Mouse (Mus musculus) inflammation-experienced regulatory T-cells, adult 6 months (primary cell): ENCODE measurements around the gene Tmem63c. TPM values are rescaled to one million over a fixed set of nuclear protein-coding genes. Genes with fewer than 3 reads are reported as not detected.

Source experiments
- ATAC-seq: one replicate; pipeline ENCODE4 v1.8.0; 2017
- polyA plus RNA-seq, 3 experiments: library from polyadenylated mRNA; unstranded; fragments of 100-300 nt; shearing (Covaris generic); gene quantifications; one replicate each; pipeline ENCODE4 v1.2.1; 2017

The Tmem63c gene
- 1 to 10 TPM in 2 of 3 experiments, under 1 TPM in 1; 0.78 to 3.8 (median 1.1) TPM for polyA plus RNA-seq

DNA sequence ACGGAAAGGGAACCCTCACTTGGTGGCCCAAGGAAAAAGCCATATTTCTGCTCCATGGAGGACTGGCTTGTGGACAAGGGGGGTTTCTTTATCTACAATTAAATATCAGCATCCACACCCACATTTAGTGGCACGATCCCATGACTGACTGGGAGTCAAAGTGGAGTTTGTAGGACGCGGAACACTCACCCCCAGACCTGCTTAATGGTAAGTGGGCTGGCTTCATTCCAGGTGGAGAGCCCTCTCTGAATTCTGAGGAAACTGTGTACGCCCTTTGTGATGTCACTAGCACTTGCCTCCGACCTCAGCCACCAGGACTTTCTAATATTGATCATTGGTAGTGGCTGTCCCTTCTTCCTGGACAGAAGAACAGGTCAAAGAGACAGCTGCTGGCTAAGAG is at the start of gene Tmem63c:
Gene Tmem63c, plus strand, starts transcription at position 301 of the 400 bp plus-strand sequence.
- ATAC-seq, result no peak

DNA sequence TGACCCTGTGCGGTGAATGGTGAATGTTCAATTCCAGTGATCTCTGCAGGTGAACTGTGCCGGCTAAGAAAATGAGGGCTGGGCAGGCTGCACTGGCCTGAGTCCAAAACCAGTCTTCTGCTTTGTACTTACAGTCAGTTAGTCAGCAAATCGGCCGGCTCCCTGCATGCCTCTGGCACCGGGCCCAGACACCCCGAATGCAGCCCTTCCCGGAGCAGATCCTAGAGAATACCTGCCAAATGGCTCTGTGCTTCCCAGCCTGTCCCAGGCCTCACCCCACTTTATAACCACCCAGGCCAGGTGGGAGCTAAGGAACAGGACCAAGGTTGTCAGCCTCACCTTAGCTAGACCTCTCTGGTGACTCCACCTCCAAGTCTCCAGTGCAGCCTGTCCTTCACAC is 47.9 kb upstream of the Tmem63c start:
- no peak for ATAC-seq

DNA sequence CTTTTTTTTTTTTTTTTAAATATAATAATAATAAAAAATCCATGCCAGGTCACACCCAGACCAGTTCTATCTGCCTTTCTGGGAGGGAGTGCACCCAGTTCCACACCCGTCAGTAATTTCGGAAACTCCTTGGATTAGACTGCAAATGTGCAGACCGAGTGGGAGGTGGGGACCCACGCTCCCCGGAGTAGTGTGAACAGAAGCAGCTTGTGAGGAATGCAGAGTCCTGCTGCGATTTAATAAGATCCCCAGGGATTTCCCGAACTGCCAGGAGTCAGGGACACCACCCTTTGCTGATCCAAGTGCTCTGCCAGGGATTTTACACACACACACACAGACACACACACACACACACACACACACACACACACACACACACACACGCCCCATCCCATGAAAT is 47.4 kb upstream of the Tmem63c start:
- no peak for ATAC-seq

DNA sequence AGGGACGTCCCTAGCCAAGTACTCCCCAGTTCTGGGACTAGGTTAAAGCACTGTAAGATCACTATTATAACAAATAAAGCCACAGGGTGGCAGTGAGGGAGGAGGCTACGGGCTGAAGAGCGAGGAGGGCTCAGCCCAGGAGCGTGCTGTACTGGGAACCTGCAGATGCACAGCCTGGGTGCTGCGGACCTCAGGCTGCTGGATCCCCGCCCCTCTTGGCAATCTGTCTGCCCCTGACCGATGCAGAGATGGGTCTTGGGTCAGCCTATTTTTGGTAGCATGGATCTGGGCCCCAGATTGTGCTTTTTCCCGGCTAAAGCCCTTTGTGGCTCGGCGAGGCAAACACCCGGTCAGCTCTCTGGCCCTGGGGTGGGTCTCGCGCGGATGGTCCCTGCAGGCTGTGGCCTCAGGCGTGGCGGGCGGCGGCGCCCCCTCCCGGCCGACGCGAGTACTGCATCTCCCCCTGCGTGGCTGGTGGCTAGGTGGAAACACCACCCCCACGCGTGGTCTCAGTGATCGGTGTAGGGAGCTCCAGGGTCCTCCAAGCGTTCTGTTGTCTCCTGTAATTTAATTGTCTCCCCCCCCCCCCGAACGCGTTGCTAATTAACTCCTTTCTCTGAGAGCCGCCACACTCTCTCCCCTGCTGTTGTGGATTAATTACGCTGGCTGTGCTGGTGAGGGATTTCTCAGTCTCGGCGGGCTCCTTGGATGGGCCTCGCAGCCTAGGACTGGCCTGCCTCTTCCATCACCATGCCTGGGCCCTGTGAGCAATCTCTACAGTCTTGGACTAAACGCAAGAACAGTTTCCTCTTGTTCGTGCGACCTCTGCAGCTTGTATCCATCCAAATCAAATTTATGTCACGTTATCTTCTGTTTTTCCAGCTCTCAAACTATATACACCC is 46.5 kb upstream of the Tmem63c start:
- no peak for ATAC-seq

DNA sequence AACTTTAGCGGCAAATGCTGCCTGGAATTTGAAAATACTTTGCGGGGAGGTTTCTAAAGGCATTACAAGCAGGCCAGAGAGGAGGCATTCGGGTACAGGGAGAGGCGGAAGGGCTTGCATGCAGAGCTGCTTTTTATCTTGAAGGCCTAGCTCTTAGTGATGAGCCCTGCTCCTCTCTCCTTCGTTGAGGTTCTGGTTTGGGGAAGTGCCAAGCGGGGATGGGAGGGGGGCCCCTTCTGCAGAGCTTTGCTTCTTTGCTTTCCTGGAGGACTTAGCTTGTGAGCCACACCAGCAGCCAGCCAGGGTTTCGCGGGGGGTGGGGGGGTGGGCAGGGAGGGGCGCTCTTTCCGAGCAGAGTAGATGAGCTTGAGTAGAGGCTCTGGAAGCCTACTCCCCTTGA is 45.4 kb upstream of the Tmem63c start:
- no peak for ATAC-seq

GRCm38 (mm10) chr12:86976511-86977168 is 44.5 kb upstream of the Tmem63c start:
- ATAC-seq, result no peak

DNA sequence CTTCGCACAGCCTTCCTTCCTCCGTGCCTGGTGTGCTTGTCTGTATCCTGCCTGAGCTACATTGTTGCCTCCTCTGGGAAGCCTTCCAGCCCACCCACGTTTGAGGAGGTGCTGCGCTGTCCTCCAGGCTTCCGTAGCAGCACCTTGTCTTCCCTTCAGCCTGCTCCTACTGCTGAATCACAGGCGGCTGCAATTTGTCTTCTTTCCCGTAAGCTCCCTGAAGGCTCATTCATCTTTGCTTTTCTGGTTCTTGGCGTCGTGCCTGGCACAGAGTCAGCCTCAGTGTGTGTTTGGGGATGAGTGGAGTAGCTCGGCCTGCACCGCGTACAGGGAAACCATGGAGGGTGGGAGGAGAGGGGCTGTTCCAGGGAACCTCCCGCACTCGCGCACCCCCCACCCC is 43.3 kb upstream of the Tmem63c start:
- ATAC-seq, result no peak

- ATAC-seq, result no peak
These were observed 40.0 kb upstream of the Tmem63c start for GRCm38 (mm10) chr12:86981180-86981579.

DNA sequence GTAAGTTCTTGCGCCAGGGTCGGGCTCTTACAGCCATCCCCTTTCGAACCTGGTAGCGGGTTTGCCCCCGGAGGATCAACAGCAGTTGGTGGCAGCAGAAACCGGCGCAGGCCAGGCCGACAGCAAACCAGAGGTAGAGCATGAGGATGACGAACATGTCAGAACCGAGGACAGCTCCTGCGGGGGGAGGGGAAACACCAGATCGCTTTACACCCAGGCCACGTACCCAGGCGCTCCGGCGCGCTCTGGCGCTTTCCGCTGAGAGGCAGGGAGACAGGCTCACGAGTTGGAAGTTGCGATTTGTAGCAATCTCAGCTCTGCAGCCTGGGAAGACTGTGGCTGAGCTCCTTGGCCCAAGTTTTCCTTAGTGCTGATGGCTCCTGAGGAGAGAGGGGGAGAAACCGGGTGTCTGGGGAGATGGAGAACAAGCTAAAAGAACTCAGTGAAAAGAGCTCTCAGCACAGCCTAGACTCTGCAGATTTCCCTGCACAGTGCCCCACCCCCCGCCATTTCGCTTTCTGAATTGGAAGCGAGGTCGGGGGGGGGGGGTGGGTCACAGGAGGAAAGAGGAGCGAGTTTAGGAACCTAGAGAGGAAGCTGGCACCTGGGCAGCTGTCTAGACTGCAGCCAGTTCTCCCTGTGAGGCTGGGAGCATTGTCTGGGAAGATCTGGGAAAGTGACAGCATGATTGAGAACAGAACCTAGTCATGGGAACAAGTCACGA is 37.5 kb upstream of the Tmem63c start:
- no peak for ATAC-seq

DNA sequence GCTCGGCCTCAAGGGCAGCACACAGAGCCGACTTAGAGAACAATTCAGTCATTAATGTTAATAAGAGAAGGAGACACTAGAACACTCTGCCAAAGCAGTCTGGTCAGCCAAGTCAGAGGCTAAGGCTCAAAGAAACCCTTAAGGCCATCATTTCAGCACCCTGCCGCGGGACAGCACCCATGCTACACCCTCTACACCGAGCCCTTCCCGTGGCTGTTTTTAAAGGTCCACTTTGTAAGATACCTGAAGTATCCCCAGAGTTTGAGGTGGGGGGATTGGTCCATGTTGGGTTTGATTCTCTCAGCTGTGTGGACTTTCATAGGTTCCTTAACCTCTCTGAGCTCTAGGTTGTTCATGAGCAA is 37.0 kb upstream of the Tmem63c start:
- no peak for ATAC-seq

DNA sequence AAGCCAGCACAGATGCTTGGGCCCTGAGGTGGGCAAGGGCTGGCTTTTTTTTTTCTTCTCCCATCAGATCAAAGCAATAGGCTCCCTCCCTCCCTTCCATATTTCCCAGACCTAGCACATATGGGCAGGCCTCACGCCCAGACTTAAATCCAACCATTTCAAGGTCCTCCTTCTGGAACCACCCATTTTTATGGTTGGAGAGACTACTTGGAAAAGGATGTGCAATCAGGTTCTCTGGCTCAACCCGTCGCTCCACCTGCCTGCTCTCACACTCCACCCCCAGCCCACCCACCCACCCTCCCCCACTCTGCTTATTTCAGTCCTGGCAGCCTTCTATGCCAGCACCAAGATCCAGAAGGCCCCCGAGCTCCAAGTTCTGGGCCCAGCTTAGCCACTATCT is 34.6 kb upstream of the Tmem63c start:
- no peak for ATAC-seq

DNA sequence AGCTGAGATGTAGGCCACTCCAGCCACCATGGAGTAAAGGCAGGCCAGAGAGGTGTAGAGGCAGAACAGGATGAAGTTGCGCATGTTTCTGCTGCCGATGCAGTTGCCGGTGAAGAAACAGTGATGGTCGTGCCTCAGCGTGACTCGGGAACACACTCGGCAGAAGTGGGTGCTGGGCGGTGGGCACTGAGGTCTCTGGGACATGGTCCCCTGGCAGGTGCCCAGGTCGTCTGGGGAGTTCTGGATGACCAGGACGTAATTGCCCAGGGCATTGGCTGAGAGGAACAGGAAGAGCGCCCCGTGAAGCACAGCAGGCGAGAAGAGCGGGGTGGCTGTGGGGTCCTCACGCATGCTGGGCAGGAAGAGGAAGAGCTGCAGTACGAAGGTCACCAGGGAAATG is 32.9 kb upstream of the Tmem63c start:
- no peak for ATAC-seq

DNA sequence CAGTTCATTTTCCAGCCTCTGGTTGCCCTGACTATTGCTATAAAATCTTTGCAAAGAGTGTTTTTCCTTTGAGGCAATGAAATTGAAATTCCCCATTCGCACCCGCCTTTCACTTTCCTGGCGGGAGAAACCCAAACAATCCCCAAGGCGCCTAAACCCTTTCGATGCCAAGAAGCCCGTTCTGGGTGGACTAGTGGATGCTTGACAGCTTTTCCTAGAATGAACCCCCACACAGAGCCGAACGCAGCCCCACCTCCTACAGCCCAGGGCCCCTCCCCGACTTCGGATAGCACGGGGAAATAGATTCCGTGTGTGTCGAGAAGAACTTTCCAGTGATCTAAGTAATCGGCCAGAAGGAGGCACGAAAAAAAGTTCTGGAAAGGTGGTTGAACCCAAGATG is 31.8 kb upstream of the Tmem63c start:
- ATAC-seq, result no peak

DNA sequence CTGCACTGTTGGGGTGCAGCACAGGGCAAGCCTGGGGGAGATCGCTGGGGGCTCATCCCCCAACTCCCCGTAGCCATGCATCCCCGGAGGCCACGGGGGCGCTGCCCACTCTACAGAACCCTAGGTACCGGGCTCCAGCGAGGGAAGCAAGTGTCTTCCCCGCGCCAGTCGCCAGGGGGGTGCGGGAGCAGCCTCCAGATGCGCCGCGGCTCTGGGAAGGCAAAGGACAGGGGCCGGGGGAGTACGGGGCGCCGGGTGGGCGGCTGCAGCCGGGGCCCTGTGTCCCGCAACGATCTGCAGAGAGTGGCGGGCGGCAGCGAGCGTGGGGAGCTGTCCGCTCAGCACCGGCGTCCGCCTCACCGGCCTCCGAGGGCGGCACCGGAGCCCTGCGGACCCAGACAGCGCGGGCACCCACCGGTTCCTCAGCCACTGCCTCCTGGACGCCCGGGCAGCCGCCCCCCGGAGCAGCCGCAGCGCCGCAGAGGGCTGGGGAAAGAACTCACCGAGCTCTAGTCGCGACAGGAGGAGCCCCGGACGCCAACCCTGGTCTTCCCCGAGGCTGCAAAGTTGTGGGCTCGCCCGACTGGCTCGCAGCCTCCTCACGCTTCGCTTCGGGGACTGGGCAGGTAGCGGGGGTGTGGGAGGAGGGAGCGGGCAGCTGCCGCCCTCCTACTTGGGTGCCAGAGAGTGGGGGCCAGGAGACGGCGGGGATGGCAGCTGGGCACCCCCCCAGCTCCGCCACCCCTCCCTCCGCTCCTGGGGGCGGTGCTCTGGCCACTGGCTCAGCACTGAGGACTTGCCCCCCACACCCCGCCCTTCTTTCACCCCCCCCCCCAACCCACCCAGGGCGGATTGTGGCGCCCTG is 31.0 kb upstream of the Tmem63c start, which contains the start of gene Zdhhc22:
Gene Zdhhc22, minus strand, starts transcription at position 541 of the 865 bp plus-strand sequence.
- ATAC-seq, result no peak

DNA sequence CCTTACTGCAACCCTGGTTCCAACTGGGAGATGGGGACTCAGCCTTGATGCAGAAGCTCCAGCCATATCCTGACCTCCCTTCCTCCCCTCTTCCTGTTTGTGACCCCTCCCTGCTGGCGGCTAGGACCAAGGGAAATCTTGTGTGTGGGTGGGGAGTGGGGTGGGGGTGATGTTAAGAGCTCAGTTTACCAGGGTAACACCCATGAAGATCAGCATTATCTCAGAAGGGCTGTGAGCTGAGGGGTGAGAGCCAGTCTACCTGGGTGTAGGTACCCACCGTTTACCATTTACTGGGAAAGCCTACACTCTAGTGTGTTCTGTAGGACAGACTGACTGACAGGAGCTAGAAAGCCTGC is 30.4 kb upstream of the Tmem63c start:
- no peak for ATAC-seq

DNA sequence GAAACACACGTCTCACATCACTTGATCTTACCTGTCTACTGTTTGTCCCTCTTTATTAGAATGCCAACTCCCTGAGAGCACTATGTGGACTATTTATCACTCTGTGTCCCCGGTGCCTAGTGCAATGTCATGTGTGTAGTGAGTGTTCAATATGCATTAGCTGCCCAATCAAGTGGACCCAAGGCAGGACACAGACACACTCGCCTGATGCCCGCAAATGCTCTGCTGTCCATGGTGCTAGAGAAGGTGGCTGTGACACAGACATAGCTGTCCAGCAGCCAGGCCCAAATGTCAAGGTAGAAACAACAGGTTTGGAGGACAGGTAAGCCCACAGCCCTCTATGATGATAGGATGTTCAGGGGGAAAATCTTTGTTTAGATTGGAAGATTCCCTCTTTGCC is 27.0 kb upstream of the Tmem63c start:
- no peak for ATAC-seq

DNA sequence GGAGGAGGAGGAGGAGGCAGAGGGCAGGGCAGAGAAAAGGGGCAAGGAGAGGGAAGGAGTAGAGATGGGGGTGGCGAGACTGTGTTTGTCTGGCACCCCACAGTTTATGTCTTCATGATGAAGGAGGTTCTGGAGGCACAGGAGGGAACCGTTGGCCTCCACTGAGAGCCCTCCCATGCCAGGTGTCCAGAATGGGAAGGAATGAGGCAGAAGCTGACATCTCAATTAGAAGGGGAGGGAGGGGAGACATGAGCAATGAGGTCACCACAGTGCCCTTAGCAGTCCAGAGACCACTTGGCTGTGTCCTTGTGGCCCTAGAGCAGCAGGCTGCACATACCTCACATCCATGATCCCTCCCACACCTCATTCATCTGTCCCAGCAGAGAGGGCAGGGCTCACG is 26.4 kb upstream of the Tmem63c start:
- no peak for ATAC-seq

DNA sequence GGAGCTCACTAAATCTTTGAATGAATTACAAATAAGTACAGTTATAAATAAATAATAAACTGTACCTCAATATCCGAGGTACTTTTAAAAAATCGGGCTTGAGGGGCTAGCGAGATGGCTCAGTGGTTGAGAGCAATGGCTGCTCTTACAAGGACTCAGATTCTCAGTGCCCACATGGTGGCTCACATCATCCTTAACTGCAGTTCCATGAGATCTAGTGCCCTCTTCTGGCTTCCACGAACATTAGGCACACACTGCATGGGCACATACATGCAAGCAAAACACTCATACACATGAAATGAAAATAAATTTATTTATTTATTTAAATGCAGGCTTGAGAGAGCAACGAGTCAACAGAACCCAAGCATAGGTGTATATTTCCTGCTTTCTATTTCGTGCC is 25.2 kb upstream of the Tmem63c start:
- ATAC-seq, result no peak

DNA sequence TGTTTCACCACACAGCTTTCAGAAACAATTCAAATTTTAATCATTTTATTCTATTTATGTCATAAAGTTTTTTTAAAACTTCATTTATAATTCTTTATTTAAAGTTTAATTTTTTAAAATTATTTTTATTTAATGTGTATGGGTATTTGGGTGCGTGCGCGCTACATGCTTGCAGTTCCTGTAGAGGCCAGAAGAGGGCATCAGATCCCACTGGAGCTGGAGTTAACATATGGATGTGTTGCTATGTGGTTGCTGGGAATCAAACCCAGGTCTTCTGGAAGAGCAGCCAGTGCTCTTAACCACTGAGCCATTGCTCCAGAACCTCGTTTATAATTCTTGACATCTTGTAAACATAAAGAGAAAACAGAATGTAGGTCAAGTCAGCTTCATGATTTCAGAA is 22.4 kb upstream of the Tmem63c start:
- no peak for ATAC-seq

- no peak for ATAC-seq
These were observed 21.8 kb upstream of the Tmem63c start for GRCm38 (mm10) chr12:86999283-86999820.

DNA sequence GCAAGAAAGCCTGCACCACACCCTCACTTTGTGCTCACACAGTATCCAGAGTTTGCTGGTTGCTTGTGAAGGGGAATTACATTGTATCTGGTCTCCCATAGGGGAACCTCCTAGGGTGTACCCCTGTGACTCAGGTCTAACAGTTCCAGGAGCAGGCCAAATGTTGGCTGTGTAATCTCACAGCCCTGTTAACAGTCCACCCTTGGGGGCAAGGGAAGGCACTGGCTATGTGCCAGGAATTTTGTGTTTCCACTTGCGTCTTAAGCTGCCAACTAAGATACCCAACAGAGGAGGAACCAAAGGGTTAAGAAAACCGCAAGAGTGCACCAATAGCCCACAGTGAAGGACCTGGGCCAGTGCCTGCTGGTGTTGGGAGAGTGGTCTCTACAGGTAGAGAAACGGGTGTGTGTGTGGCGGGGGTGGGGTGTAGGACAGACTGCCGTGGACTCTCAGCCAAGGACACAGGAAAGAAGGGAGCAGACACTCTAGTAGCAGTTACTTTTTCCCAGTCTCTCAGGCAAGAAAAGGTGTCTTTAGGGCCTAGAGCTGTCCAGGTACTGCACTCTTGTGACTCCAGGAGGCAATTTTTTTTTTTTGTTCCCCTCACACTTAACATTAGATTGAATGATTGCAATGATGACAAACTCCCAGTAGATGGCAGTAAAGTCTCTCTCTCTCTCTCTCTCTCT is 20.8 kb upstream of the Tmem63c start:
- no peak for ATAC-seq

GRCm38 (mm10) chr12:87000840-87001176 is 20.3 kb upstream of the Tmem63c start:
- no peak for ATAC-seq
